Mouse (Mus musculus): ENCODE measurements around the gene Gabra1. TPM values are rescaled to one million over a fixed set of nuclear protein-coding genes. Genes with fewer than 3 reads are reported as not detected.

Gene Gabra1
- total RNA-seq, 1 experiment: 2.9 TPM

DNA sequence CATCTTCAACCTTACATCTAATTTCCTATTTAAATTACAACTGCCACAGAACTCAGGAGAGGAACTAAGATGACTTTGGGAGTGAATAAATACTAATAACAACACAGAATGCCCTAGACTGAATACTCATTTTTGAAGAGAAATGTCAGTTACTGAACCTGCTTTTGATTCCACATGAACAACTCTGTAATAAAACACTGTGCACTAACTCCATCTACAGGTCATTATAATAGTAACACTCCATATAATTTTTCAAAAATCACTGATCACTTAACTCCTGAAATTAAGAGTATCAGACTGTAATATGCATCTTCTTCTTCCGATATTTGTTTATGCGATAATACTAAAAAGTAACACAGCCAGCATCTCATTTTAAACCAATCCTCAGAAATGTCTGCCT is 4.4 kb downstream of the Gabra1 start:
- in situ Hi-C loops (cut with MboI; ENCODE audit: low sequenced_read_pairs in 2 of 2, unreplicated experiment in 2 of 2): no loop called here
- TF ChIP-seq ZNF384 (IDR thresholded peaks at IDR 0.05; ENCODE audit: low read depth, low read length) (no peak), ZC3H11A (IDR thresholded peaks at IDR 0.05; ENCODE audit: borderline replicate concordance, low read depth, low read length) (no peak), MAFK (IDR thresholded peaks at IDR 0.05; ENCODE audit: insufficient read depth, low read depth, low read length) (no peak), HCFC1 (IDR thresholded peaks at IDR 0.05; ENCODE audit: borderline replicate concordance, insufficient read depth, low read length) (no peak), CHD2 (IDR thresholded peaks at IDR 0.05; ENCODE audit: low read depth, low read length) (no peak)
- DNase-seq (ENCODE audit: low read depth, low spot score): no peak
- Histone ChIP-seq H3K4me3 (ENCODE audit: insufficient read depth in 1 of 2, low read depth in 1 of 2, low read length in 2 of 2, poor library complexity in 1 of 2, severe bottlenecking in 1 of 2) (no peak overlapping the region), H3K9ac (ENCODE audit: insufficient read depth, low read depth, low read length, poor library complexity, severe bottlenecking) (no peak overlapping the region), H3K9me3 (ENCODE audit: control insufficient read depth, insufficient read depth, low read depth, low read length) (no peaks in the 10 kb centered on the region), H3K27ac (ENCODE audit: insufficient read depth, low read depth, low read length, poor library complexity, severe bottlenecking) (no peak overlapping the region), H3K4me1 (ENCODE audit: control insufficient read depth in 2 of 2, insufficient read depth in 2 of 2, low read length in 2 of 2, poor library complexity in 1 of 2) (no peaks in the 10 kb centered on the region), H3K36me3 (ENCODE audit: control insufficient read depth, insufficient read depth, low read length, poor library complexity, severe bottlenecking) (no peaks in the 10 kb centered on the region)

DNA sequence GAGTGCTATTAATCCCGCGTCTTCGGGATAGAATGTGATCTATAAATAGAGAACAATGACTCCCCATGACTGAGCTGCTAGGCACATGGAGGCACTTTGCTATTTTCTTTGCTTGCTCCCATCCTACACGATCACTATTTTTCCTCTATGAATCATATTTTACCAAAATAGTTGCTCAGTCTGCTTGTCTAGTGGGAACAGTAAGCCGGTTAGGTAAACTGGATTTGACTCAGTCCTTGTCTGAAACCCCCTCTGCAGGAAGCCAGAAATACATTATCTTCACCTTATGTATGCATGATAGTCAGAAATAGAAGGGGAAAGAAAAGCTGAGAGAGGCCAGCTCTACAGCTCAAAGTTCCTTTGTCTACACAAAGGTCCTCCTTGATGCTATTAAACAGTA is 31.3 kb downstream of the Gabra1 start:
- in situ Hi-C loops (cut with MboI; ENCODE audit: low sequenced_read_pairs in 2 of 2, unreplicated experiment in 2 of 2): no loop called here
- TF ChIP-seq ZNF384 (IDR thresholded peaks at IDR 0.05; ENCODE audit: low read depth, low read length) (no peak), MAFK (IDR thresholded peaks at IDR 0.05; ENCODE audit: insufficient read depth, low read depth, low read length) (no peak), CHD2 (IDR thresholded peaks at IDR 0.05; ENCODE audit: low read depth, low read length) (no peak), ZC3H11A (IDR thresholded peaks at IDR 0.05; ENCODE audit: borderline replicate concordance, low read depth, low read length) (no peak), HCFC1 (IDR thresholded peaks at IDR 0.05; ENCODE audit: borderline replicate concordance, insufficient read depth, low read length) (no peak)
- DNase-seq (ENCODE audit: low read depth, low spot score): no peak

DNA sequence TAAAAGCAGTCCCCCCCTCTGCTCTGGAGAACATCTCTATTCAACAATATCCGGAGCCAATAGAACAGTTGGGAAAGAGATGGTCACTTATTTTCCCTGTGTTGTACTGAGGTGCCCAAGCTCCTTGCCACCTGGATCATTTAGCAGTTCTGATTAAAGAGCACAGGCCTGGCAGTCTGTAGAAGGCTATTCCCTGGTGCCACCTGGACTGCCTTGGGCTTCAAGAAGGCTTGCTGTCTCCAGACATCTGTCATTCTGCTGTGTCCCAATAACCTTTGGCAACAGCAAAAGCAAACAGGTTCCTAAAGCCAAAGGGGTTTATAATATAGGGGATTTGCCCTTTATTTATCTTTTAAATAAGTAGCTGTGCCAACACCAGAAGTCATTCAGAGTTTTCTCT is 65.8 kb downstream of the Gabra1 start:
- Histone ChIP-seq H3K9ac (ENCODE audit: insufficient read depth, low read depth, low read length, poor library complexity, severe bottlenecking) (no peak overlapping the region), H3K4me1 (ENCODE audit: control insufficient read depth in 2 of 2, insufficient read depth in 2 of 2, low read length in 2 of 2, poor library complexity in 1 of 2) (no peaks in the 10 kb centered on the region), H3K4me3 (ENCODE audit: insufficient read depth in 1 of 2, low read depth in 1 of 2, low read length in 2 of 2, poor library complexity in 1 of 2, severe bottlenecking in 1 of 2) (no peak overlapping the region), H3K36me3 (ENCODE audit: control insufficient read depth, insufficient read depth, low read length, poor library complexity, severe bottlenecking) (no peaks in the 10 kb centered on the region), H3K9me3 (ENCODE audit: control insufficient read depth, insufficient read depth, low read depth, low read length) (no peaks in the 10 kb centered on the region), H3K27ac (ENCODE audit: insufficient read depth, low read depth, low read length, poor library complexity, severe bottlenecking) (no peak overlapping the region)
- no peak for TF ChIP-seq CHD2 (IDR thresholded peaks at IDR 0.05; ENCODE audit: low read depth, low read length)
- DNase-seq (ENCODE audit: low read depth, low spot score): no peak
- in situ Hi-C loops (cut with MboI; ENCODE audit: low sequenced_read_pairs in 2 of 2, unreplicated experiment in 2 of 2): no loop called here

More for the DNA sequence above, 31.3 kb downstream of the Gabra1 start:
- no peaks in the 10 kb centered on the region for H3K36me3 ChIP-seq (ENCODE audit: control insufficient read depth, insufficient read depth, low read length, poor library complexity, severe bottlenecking)
- H3K9me3 ChIP-seq (ENCODE audit: control insufficient read depth, insufficient read depth, low read depth, low read length): no peaks in the 10 kb centered on the region
- H3K27ac ChIP-seq (ENCODE audit: insufficient read depth, low read depth, low read length, poor library complexity, severe bottlenecking): no peak overlapping the region
- no peak overlapping the region for H3K4me3 ChIP-seq (ENCODE audit: insufficient read depth in 1 of 2, low read depth in 1 of 2, low read length in 2 of 2, poor library complexity in 1 of 2, severe bottlenecking in 1 of 2)
- H3K4me1 ChIP-seq (ENCODE audit: control insufficient read depth in 2 of 2, insufficient read depth in 2 of 2, low read length in 2 of 2, poor library complexity in 1 of 2): no peaks in the 10 kb centered on the region
- H3K9ac ChIP-seq (ENCODE audit: insufficient read depth, low read depth, low read length, poor library complexity, severe bottlenecking): no peak overlapping the region

DNA sequence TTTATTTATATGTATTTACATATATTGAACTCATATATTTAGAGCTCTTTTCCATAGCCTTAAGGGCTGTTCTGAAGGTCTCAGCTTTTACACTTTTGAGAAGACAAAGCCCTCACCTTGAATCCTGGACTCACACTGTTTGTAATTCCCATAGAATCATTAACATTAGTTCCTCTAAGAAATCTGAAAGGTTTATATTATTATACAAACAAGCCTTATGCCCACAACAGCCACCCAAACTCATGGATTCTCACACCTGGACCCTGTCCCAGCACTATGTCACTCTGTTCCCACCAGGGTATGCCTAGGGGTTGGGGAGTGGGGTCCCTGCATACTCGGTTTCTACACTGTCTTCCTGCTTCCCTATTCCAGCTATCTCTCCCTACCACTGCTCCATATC is 72.7 kb downstream of the Gabra1 start:
- Histone ChIP-seq H3K9me3 (ENCODE audit: control insufficient read depth, insufficient read depth, low read depth, low read length) (no peaks in the 10 kb centered on the region), H3K36me3 (ENCODE audit: control insufficient read depth, insufficient read depth, low read length, poor library complexity, severe bottlenecking) (no peaks in the 10 kb centered on the region), H3K4me3 (ENCODE audit: insufficient read depth in 1 of 2, low read depth in 1 of 2, low read length in 2 of 2, poor library complexity in 1 of 2, severe bottlenecking in 1 of 2) (no peak overlapping the region), H3K9ac (ENCODE audit: insufficient read depth, low read depth, low read length, poor library complexity, severe bottlenecking) (no peak overlapping the region), H3K27ac (ENCODE audit: insufficient read depth, low read depth, low read length, poor library complexity, severe bottlenecking) (peak overlapping the region; percentile 57; the same call in 1 of the 2 replicates), H3K4me1 (ENCODE audit: control insufficient read depth in 2 of 2, insufficient read depth in 2 of 2, low read length in 2 of 2, poor library complexity in 1 of 2) (peaks cover 8 to 9% of the 10 kb centered on the region in 2 experiments)
- no peak for DNase-seq (ENCODE audit: low read depth, low spot score)
- in situ Hi-C loops (cut with MboI; ENCODE audit: low sequenced_read_pairs in 2 of 2, unreplicated experiment in 2 of 2): no loop called here
- no peak for TF ChIP-seq HCFC1 (IDR thresholded peaks at IDR 0.05; ENCODE audit: borderline replicate concordance, insufficient read depth, low read length)
- TF ChIP-seq ZC3H11A (IDR thresholded peaks at IDR 0.05; ENCODE audit: borderline replicate concordance, low read depth, low read length): no peak
- no peak for TF ChIP-seq ZNF384 (IDR thresholded peaks at IDR 0.05; ENCODE audit: low read depth, low read length)
- TF ChIP-seq CHD2 (IDR thresholded peaks at IDR 0.05; ENCODE audit: low read depth, low read length): no peak
- no peak for TF ChIP-seq MAFK (IDR thresholded peaks at IDR 0.05; ENCODE audit: insufficient read depth, low read depth, low read length)

DNA sequence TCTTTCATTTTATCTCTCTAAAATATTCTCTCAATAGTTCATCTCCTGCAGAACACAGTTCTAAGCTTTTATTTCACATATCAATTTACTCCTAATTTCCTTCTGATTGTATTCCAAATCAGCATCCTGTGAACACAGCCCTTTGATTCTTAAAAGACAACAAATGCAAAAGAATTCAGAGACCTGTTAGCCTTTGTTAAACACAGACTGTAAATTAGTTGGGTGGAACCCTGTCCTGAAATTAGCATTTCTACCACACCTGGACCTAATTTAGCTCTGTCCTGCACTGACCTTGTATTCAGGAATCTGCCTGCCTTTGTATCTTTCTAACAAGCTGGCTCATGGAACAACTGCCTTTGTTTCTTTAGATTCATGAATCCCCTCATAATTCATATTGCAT is 73.1 kb downstream of the Gabra1 start:
- in situ Hi-C loops (cut with MboI; ENCODE audit: low sequenced_read_pairs in 2 of 2, unreplicated experiment in 2 of 2): no loop called here
- Histone ChIP-seq H3K4me3 (ENCODE audit: insufficient read depth in 1 of 2, low read depth in 1 of 2, low read length in 2 of 2, poor library complexity in 1 of 2, severe bottlenecking in 1 of 2) (no peak overlapping the region), H3K27ac (ENCODE audit: insufficient read depth, low read depth, low read length, poor library complexity, severe bottlenecking) (no peak overlapping the region), H3K4me1 (ENCODE audit: control insufficient read depth in 2 of 2, insufficient read depth in 2 of 2, low read length in 2 of 2, poor library complexity in 1 of 2) (peaks cover 8 to 9% of the 10 kb centered on the region in 2 experiments), H3K36me3 (ENCODE audit: control insufficient read depth, insufficient read depth, low read length, poor library complexity, severe bottlenecking) (no peaks in the 10 kb centered on the region), H3K9me3 (ENCODE audit: control insufficient read depth, insufficient read depth, low read depth, low read length) (no peaks in the 10 kb centered on the region), H3K9ac (ENCODE audit: insufficient read depth, low read depth, low read length, poor library complexity, severe bottlenecking) (no peak overlapping the region)
- DNase-seq (ENCODE audit: low read depth, low spot score): peak; percentile 48
- TF ChIP-seq ZNF384 (IDR thresholded peaks at IDR 0.05; ENCODE audit: low read depth, low read length): no peak
- no peak for TF ChIP-seq HCFC1 (IDR thresholded peaks at IDR 0.05; ENCODE audit: borderline replicate concordance, insufficient read depth, low read length)
- no peak for TF ChIP-seq ZC3H11A (IDR thresholded peaks at IDR 0.05; ENCODE audit: borderline replicate concordance, low read depth, low read length)
- TF ChIP-seq CHD2 (IDR thresholded peaks at IDR 0.05; ENCODE audit: low read depth, low read length): no peak
- no peak for TF ChIP-seq MAFK (IDR thresholded peaks at IDR 0.05; ENCODE audit: insufficient read depth, low read depth, low read length)

All from ES-E14 (cell line).